Mouse (Mus musculus) testis, adult 2 months (tissue): Measurements from ENCODE around the gene Rcsd1.

Source experiments
- CTCF ChIP-seq: fragments of 200-500 bp; IDR thresholded peaks from 2 replicates; pipeline ENCODE4 v1.5.1; 2012; ENCODE audit warnings: low read depth, mild to moderate bottlenecking, inconsistent platforms, low read length, moderate library complexity; ENCODE audit not compliant: control insufficient read depth, insufficient read depth, insufficient replicate concordance
- POLR2A ChIP-seq: fragments of 200-500 bp; IDR thresholded peaks from 2 replicates; pipeline ENCODE4 v1.6.1; 2012; ENCODE audit warnings: low read depth, mild to moderate bottlenecking, inconsistent platforms, low read length, moderate library complexity; ENCODE audit not compliant: control insufficient read depth

GRCm38 (mm10) chr1:165718543-165719105 is 9.1 kb upstream of the Rcsd1 start:
- TF ChIP-seq POLR2A (no peak), CTCF (no peak)
